Mouse (Mus musculus): ENCODE results near the gene Cda. TPM values are rescaled to one million over a fixed set of nuclear protein-coding genes. Genes with fewer than 3 reads are reported as not detected.

The Cda gene
- polyA plus RNA-seq, 1 experiment from 2014 or later, result 4.9 TPM

DNA sequence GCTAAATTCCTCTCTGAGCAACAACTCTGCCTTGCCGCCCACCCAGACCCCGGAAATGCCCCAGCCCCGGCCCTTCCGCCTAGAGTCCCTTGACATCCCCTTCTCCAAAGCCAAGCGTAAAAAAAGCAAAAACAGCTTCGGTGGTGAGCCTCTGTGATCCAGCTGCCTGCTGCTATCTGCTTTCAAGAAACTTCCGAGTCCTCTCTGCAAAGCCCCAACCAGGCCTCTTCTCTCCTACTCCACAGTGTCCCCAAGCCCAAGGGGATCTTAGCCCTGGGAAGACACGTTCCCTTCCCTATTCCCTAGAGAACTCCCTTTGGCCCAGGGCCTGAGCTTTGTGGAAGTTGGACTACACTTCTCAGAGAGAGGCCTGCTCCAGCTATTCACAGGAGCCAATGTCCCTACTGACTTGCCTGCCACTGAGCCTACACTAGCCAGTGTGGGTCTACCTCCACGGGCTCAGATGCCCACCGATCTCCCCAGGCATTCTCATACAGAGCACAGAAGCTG, 66.5 kb downstream of the Cda start:
- no peaks in the 10 kb centered on the region for H3K9me3 ChIP-seq
- peaks cover 18% of the 10 kb centered on the region for H3K4me1 ChIP-seq
- no peak overlapping the region for H3K9ac ChIP-seq
- no peak overlapping the region for H3K27ac ChIP-seq
- H3K4me2 ChIP-seq (replicated peaks), result no peak overlapping the region
- H3K36me3 ChIP-seq, result no peaks in the 10 kb centered on the region
- no peak for ATAC-seq (ENCODE audit: low FRiP score, low read depth)
- no peaks in the 10 kb centered on the region for H3K27me3 ChIP-seq (replicated peaks)
- WGBS, result 94% methylated on average over 10 of the region's 10 CpGs
- H3K4me3 ChIP-seq, result no peak overlapping the region

DNA sequence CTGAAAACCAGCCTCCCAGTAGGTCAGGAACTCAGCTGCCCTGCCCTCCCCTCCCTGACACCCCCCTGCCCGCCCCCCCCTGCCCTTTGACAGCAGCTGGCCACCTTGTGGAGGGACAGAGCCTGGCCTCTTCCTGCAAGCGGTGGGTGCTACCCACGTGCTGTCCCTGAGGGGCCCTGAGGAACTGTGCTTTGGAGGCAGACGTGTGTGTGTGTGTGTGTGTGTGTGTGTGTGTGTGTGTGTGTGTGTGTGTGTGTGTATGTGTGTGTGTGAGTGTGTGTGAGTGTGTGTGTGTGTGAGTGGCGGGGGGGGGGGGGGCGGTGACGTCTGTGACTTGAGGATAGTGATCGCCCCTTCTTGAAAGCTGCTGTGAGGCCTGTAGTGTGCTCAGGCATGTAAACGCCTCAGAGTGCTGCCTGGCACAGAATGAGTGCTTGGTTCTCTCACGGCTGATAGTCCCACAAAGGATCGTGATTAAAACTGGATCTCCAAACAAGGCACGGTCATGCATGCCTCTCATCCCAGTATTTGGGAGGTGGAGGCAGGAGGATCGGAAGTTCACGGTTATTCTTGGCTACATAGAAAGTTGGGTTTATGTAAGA, 73.7 kb downstream of the Cda start:
- no peak overlapping the region for H3K4me2 ChIP-seq (replicated peaks)
- H3K9ac ChIP-seq, result no peak overlapping the region
- H3K4me1 ChIP-seq, result peaks cover 4% of the 10 kb centered on the region
- WGBS, result 72% methylated on average over 11 of the region's 14 CpGs
- no peak for ATAC-seq (ENCODE audit: low FRiP score, low read depth)
- no peak overlapping the region for H3K4me3 ChIP-seq
- no peaks in the 10 kb centered on the region for H3K36me3 ChIP-seq
- H3K9me3 ChIP-seq, result no peaks in the 10 kb centered on the region
- 0 out of 2 replicates have a peak, but pooled peaks cover 3% of the 10 kb centered on the region for H3K27me3 ChIP-seq (replicated peaks)
- H3K27ac ChIP-seq, result peak overlapping the region; percentile 62; the same call in 1 of the 2 replicates

DNA sequence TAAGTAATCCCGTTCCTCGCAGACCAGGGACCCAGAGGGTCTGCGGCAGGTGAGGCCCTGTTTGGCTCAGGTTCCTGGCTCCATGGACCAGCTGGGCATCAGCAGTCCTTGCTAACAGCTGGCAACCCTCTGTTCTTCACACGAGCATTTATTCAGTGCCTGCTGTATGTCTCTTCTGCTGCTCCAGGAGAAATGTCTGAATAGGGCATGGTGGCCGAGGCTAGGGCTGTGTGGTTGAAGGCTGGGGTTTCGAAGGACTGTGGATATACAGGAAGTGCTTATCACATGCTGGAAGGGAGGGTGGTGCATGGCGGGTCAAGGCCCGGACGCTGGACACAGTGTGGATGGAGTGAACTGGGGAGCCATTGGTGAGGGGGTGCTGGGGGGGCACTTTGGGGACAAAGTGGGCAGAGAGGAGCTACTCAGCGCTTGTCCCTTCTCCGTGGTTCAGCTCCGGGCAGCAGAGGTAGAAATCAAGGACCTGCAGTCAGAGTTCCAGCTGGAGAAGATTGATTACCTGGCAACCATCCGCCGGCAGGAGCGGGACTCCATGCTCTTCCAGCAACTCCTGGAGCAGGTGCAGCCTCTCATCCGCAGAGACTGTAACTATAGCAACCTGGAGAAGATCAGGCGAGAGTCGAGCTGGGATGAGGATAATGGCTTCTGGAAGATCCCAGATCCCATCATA, 74.4 kb downstream of the Cda start:
- Histone ChIP-seq H3K4me3 (no peak overlapping the region), H3K9ac (no peak overlapping the region), H3K27me3 (replicated peaks) (peaks cover 3% of the 10 kb centered on the region; the same call in 1 of the 2 replicates), H3K9me3 (no peaks in the 10 kb centered on the region), H3K36me3 (no peaks in the 10 kb centered on the region), H3K4me2 (replicated peaks) (no peak overlapping the region), H3K4me1 (peaks cover 4% of the 10 kb centered on the region), H3K27ac (peak overlapping the region; percentile 62; the same call in 1 of the 2 replicates)
- ATAC-seq (ENCODE audit: low FRiP score, low read depth), result peak; percentile 66; the same call in 1 of the 2 replicates
- WGBS, result 72% methylated on average over 18 of the region's 18 CpGs

DNA sequence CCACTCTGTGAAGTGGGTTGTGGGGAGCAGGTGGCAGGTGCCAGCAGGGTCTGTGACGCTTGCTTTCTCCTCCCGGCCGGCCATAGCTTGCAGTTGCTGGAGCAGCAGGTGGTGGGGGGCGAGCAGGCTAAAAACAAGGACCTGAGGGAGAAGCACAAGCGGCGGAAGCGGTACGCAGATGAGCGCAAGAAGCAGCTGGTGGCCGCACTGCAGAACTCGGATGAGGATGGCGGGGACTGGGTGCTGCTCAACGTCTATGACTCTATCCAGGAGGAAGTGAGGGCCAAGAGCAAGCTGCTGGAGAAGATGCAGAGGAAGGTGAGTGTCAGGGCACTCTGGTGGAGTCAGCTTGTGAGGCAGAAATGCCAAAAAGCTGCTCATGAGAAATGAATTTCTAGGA, 75.8 kb downstream of the Cda start:
- Histone ChIP-seq H3K9ac (no peak overlapping the region), H3K4me1 (peaks cover 4% of the 10 kb centered on the region), H3K36me3 (no peaks in the 10 kb centered on the region), H3K4me3 (no peak overlapping the region), H3K4me2 (replicated peaks) (no peak overlapping the region), H3K27ac (no peak overlapping the region; the same call in 1 of the 2 replicates), H3K27me3 (replicated peaks) (peaks cover 3% of the 10 kb centered on the region; the same call in 1 of the 2 replicates), H3K9me3 (no peaks in the 10 kb centered on the region)
- ATAC-seq (ENCODE audit: low FRiP score, low read depth), result no peak
- WGBS, result 83% methylated on average over 13 of the region's 13 CpGs

DNA sequence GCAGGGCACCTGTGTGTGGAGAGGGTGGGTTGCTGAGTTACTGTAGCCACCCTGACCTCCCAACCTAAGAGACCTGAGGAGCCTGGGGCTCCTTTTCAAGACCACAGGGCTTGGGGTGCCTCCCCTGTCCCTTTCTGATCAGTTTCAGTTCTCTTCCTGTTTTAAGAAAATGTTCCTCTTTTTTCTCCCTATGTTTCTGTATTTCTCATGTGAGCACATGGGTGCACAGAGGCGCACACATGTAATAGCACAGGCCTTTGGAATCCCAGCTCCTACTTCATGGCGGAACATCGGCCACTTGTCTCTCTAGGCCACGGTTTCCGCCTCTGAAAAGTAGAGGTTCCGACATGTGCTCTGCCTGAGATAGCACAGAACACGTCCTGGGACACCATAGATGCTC, 79.1 kb downstream of the Cda start:
- Histone ChIP-seq H3K4me3 (no peak overlapping the region), H3K9ac (no peak overlapping the region), H3K4me1 (peaks cover 4% of the 10 kb centered on the region), H3K27ac (no peak overlapping the region), H3K27me3 (replicated peaks) (peaks cover 3% of the 10 kb centered on the region; the same call in 1 of the 2 replicates), H3K9me3 (no peaks in the 10 kb centered on the region), H3K36me3 (no peaks in the 10 kb centered on the region), H3K4me2 (replicated peaks) (no peak overlapping the region)
- 88% methylated on average over 7 of the region's 7 CpGs for WGBS
- no peak for ATAC-seq (ENCODE audit: low FRiP score, low read depth)

Small RNAs within 50 kb of the gene (microRNA-seq; reads per million reads assigned to microRNA genes)
- gene Gm27646 (not detected), gene Mir7019 (1.5 reads per million)

Other genes with a start within 250 kb of the Cda start
- gene Hp1bp3, start 151.7 kb downstream of the Cda start, polyA plus RNA-seq (2016; fragmentation: Nextera tagmentation; extraction: Ambion mirVana), result 184 and 193 TPM in 2 replicates
- 4.1 and 4.6 TPM in 2 replicates for gene Sh2d5, start 117.6 kb downstream of the Cda start, polyA plus RNA-seq (2016; fragmentation: Nextera tagmentation; extraction: Ambion mirVana)
- gene Kif17, start 117.6 kb downstream of the Cda start, polyA plus RNA-seq (2016; fragmentation: Nextera tagmentation; extraction: Ambion mirVana), result 1.1 and 1.7 TPM in 2 replicates
- 226 and 241 TPM in 2 replicates for gene Ddost, start 63.3 kb downstream of the Cda start, polyA plus RNA-seq (2016; fragmentation: Nextera tagmentation; extraction: Ambion mirVana)
- 82.7 and 87.3 TPM in 2 replicates for gene Pink1, start 41.7 kb downstream of the Cda start, polyA plus RNA-seq (2016; fragmentation: Nextera tagmentation; extraction: Ambion mirVana)
- gene Fam43b, start 28.5 kb upstream of the Cda start, polyA plus RNA-seq (2016; fragmentation: Nextera tagmentation; extraction: Ambion mirVana), result 0.91 and 1.3 TPM in 2 replicates
- 15.6 and 15.8 TPM in 2 replicates for gene Mul1, start 66.7 kb upstream of the Cda start, polyA plus RNA-seq (2016; fragmentation: Nextera tagmentation; extraction: Ambion mirVana)
- 9.2 and 11.7 TPM in 2 replicates for gene Camk2n1, start 86.3 kb upstream of the Cda start, polyA plus RNA-seq (2016; fragmentation: Nextera tagmentation; extraction: Ambion mirVana)